Mouse (Mus musculus): ENCODE results near the gene Slc9a8. TPM values are rescaled to one million over a fixed set of nuclear protein-coding genes. Genes with fewer than 3 reads are reported as not detected.

The Slc9a8 gene
- total and polyA plus RNA-seq, 2 experiments: 14.9 to 34.2 TPM

DNA sequence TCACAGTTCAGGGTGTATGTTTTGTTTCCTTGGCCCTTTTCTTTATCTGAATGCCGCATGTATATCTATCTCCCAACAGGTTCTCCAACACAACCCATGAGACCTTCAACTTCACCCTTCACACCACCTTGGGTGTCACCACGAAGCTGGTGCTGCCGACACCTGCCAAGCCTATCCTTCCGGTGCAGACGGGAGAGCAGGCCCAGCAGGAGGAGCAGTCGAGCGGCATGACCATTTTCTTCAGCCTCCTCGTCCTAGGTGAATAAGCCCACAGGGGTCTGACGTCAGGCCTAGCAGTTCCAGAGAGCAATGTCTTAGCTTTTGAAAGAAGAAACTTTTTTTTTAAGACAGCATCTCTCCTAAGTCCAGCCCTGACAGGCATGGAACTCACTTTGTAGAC is 2.5 kb downstream of the Slc9a8 start:
- H3K4me3 ChIP-seq (ENCODE audit: insufficient read depth, low read depth, low read length): no peak overlapping the region
- TF ChIP-seq POLR2A (IDR thresholded peaks at IDR 0.05; ENCODE audit: extremely low read depth, insufficient read depth, low read length) (no peak), CTCF (IDR thresholded peaks at IDR 0.05; ENCODE audit: low read depth, low read length) (no peak)
- no peak for DNase-seq (ENCODE audit: extremely low read depth, low read depth, low spot score)
- no peak overlapping the region for H3K27ac ChIP-seq (replicated peaks; ENCODE audit: insufficient read depth, low read depth, low read length)
- H3K9ac ChIP-seq (ENCODE audit: low read depth, low read length): no peak overlapping the region; the same call in 1 of the 2 replicates
- H3K27me3 ChIP-seq (ENCODE audit: control insufficient read depth, insufficient read depth, low read length): no peaks in the 10 kb centered on the region
- WGBS: 84% methylated on average over 9 of the region's 9 CpGs
- peaks cover 40% of the 10 kb centered on the region for H3K36me3 ChIP-seq (ENCODE audit: control insufficient read depth, insufficient read depth, low read length)
- H3K79me2 ChIP-seq (ENCODE audit: control insufficient read depth, insufficient read depth, low read length): peaks cover 5% of the 10 kb centered on the region; the same call in 1 of the 2 replicates
- H3K4me1 ChIP-seq (ENCODE audit: control insufficient read depth, insufficient read depth, low read length): peaks cover 9% of the 10 kb centered on the region

DNA sequence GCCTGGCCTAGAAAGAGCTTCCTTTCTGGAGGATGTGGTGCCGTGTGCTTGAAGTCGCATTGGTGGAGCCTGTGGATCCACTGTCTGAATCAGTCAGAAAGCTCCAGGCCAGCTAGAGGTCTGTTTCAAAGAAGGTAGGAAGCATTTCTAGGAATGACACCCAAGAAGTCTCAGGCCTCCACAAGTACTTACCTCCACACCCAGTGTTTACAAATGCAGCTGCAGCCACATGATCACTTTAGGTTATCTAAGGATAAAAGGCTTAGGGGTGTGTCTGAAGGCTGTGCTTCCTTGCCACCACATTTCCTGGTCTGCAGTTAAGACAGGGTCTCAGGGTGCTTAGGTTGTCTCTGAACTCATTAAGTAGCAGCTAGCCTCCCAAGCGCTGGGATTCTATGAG is 3.0 kb downstream of the Slc9a8 start:
- WGBS: 97% methylated on average over 3 of the region's 3 CpGs
- Histone ChIP-seq H3K4me1 (ENCODE audit: control insufficient read depth, insufficient read depth, low read length) (peaks cover 9% of the 10 kb centered on the region), H3K9ac (ENCODE audit: low read depth, low read length) (no peak overlapping the region), H3K79me2 (ENCODE audit: control insufficient read depth, insufficient read depth, low read length) (peaks cover 5% of the 10 kb centered on the region; the same call in 1 of the 2 replicates), H3K36me3 (ENCODE audit: control insufficient read depth, insufficient read depth, low read length) (peaks cover 41% of the 10 kb centered on the region), H3K27me3 (ENCODE audit: control insufficient read depth, insufficient read depth, low read length) (no peaks in the 10 kb centered on the region), H3K27ac (replicated peaks; ENCODE audit: insufficient read depth, low read depth, low read length) (no peak overlapping the region), H3K4me3 (ENCODE audit: insufficient read depth, low read depth, low read length) (no peak overlapping the region)
- no peak for TF ChIP-seq CTCF (IDR thresholded peaks at IDR 0.05; ENCODE audit: low read depth, low read length)
- TF ChIP-seq POLR2A (IDR thresholded peaks at IDR 0.05; ENCODE audit: extremely low read depth, insufficient read depth, low read length): no peak
- no peak for DNase-seq (ENCODE audit: extremely low read depth, low read depth, low spot score)

DNA sequence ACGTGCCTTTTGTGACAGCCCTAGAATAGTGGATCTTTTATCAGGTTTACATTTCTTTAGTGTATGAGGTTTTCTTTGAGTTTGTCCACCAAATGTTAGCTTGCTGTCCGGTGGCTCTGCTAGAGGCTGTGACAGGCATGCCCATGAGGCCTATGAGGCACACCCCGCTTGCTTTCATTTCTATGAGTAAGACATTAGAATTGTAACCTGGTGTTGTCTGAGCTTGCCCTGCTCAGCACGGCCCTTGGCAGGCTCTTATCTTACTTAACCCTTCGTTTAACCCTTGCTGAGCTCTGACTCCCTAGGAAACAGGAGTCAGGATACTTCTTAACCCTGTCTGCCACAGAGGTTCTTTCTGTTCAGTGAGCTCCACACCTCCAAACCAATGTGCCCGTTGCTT is 3.9 kb downstream of the Slc9a8 start:
- peaks cover 7% of the 10 kb centered on the region for H3K4me1 ChIP-seq (ENCODE audit: control insufficient read depth, insufficient read depth, low read length)
- H3K9ac ChIP-seq (ENCODE audit: low read depth, low read length): no peak overlapping the region

DNA sequence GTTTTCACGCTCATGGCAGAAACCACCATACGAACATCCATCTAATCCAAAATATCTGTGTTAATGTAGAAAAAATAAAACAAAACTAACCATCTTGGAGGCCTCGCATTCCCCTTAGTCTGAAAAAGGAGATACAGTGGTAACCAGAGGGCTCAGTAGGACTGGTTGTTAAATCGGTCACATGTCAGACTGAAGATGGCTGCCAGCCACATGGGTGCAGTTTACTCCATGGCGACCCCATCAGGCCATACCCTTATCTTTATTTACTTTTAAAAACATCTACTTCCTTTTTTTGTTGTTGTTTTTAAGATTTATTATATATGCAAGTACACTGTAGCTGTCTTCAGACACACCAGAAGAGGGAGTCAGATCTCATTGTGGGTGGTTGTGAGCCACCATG is 8.1 kb downstream of the Slc9a8 start:
- no peaks in the 10 kb centered on the region for H3K27me3 ChIP-seq (ENCODE audit: control insufficient read depth, insufficient read depth, low read length)
- DNase-seq (ENCODE audit: extremely low read depth, low read depth, low spot score): no peak
- WGBS: 89% methylated on average over 5 of the region's 5 CpGs
- no peak overlapping the region for H3K27ac ChIP-seq (replicated peaks; ENCODE audit: insufficient read depth, low read depth, low read length)
- H3K79me2 ChIP-seq (ENCODE audit: control insufficient read depth, insufficient read depth, low read length): no peaks in the 10 kb centered on the region; the same call in 1 of the 2 replicates
- peaks cover under 1% of the 10 kb centered on the region for H3K4me1 ChIP-seq (ENCODE audit: control insufficient read depth, insufficient read depth, low read length)
- H3K4me3 ChIP-seq (ENCODE audit: insufficient read depth, low read depth, low read length): no peak overlapping the region
- no peak overlapping the region for H3K9ac ChIP-seq (ENCODE audit: low read depth, low read length)
- TF ChIP-seq CTCF (IDR thresholded peaks at IDR 0.05; ENCODE audit: low read depth, low read length) (no peak), POLR2A (IDR thresholded peaks at IDR 0.05; ENCODE audit: extremely low read depth, insufficient read depth, low read length) (no peak)
- H3K36me3 ChIP-seq (ENCODE audit: control insufficient read depth, insufficient read depth, low read length): peaks cover 42% of the 10 kb centered on the region

More for the DNA sequence above, 3.9 kb downstream of the Slc9a8 start:
- Histone ChIP-seq H3K27ac (replicated peaks; ENCODE audit: insufficient read depth, low read depth, low read length) (no peak overlapping the region), H3K36me3 (ENCODE audit: control insufficient read depth, insufficient read depth, low read length) (peaks cover 42% of the 10 kb centered on the region), H3K4me3 (ENCODE audit: insufficient read depth, low read depth, low read length) (no peak overlapping the region), H3K27me3 (ENCODE audit: control insufficient read depth, insufficient read depth, low read length) (no peaks in the 10 kb centered on the region), H3K79me2 (ENCODE audit: control insufficient read depth, insufficient read depth, low read length) (peaks cover 5% of the 10 kb centered on the region; the same call in 1 of the 2 replicates)
- WGBS: 71% methylated on average over 6 of the region's 6 CpGs
- no peak for DNase-seq (ENCODE audit: extremely low read depth, low read depth, low spot score)
- TF ChIP-seq CTCF (IDR thresholded peaks at IDR 0.05; ENCODE audit: low read depth, low read length) (no peak), POLR2A (IDR thresholded peaks at IDR 0.05; ENCODE audit: extremely low read depth, insufficient read depth, low read length) (no peak)

DNA sequence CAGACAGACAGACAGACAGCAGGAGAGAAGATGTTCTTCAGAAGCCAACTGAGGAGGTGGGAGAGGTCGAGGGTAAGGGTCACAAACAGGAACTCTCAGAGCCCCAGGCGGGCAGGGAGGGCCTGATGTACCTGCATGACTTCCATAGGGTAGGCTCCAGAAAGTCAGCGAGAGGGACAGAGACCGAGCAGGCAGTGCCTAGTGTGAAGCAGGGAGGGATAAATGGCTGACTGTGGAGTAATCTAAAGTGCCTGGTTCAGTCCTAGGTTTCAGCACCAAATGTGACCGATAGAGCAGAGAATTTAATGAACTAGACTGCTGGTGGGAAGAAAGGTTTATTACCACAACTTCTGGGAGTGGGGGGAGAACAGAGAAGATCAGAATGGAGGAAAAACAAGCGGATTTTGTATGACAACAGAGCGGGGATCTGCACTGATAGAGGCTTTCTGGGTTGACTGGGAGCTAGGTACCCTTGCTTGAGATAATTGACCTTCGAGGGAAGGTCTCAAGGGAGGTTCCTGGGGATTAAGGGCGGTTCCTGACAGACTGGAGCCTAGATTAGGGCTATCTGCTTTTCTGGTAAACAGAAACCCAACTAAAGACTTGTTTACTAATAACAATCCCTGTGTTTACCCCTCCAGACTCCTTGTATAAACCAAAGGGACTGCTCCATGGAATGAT is 9.4 kb downstream of the Slc9a8 start:
- DNase-seq (ENCODE audit: extremely low read depth, low read depth, low spot score): no peak
- Histone ChIP-seq H3K27me3 (ENCODE audit: control insufficient read depth, insufficient read depth, low read length) (no peaks in the 10 kb centered on the region), H3K79me2 (ENCODE audit: control insufficient read depth, insufficient read depth, low read length) (no peaks in the 10 kb centered on the region; the same call in 1 of the 2 replicates), H3K9ac (ENCODE audit: low read depth, low read length) (no peak overlapping the region), H3K4me3 (ENCODE audit: insufficient read depth, low read depth, low read length) (no peak overlapping the region), H3K4me1 (ENCODE audit: control insufficient read depth, insufficient read depth, low read length) (peaks cover 6% of the 10 kb centered on the region), H3K36me3 (ENCODE audit: control insufficient read depth, insufficient read depth, low read length) (peaks cover 31% of the 10 kb centered on the region), H3K27ac (replicated peaks; ENCODE audit: insufficient read depth, low read depth, low read length) (no peak overlapping the region)
- WGBS: 81% methylated on average over 9 of the region's 9 CpGs
- TF ChIP-seq CTCF (IDR thresholded peaks at IDR 0.05; ENCODE audit: low read depth, low read length): no peak
- no peak for TF ChIP-seq POLR2A (IDR thresholded peaks at IDR 0.05; ENCODE audit: extremely low read depth, insufficient read depth, low read length)

DNA sequence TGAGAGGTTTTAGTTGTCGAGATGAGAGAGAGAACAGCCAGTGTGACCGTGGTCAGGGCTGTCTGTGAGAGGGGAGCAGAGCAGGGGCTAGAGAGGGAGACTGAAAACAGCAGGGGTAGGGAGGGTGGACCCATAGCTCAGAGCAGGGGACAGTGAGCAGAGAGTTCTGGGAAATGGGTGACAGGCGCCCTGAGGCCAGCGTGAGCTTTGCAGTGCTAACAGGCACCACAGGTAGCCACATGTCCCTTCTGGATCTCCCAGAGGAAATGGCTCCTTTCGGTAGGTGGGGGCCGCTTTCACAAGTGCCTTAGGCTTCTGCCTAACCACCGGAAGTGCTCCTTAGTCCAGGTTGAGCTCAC is 9.9 kb downstream of the Slc9a8 start:
- no peak for TF ChIP-seq POLR2A (IDR thresholded peaks at IDR 0.05; ENCODE audit: extremely low read depth, insufficient read depth, low read length)
- TF ChIP-seq CTCF (IDR thresholded peaks at IDR 0.05; ENCODE audit: low read depth, low read length): no peak
- H3K9ac ChIP-seq (ENCODE audit: low read depth, low read length): no peak overlapping the region
- no peak overlapping the region for H3K4me3 ChIP-seq (ENCODE audit: insufficient read depth, low read depth, low read length)
- H3K36me3 ChIP-seq (ENCODE audit: control insufficient read depth, insufficient read depth, low read length): peaks cover 27% of the 10 kb centered on the region
- 86% methylated on average over 7 of the region's 7 CpGs for WGBS
- H3K27me3 ChIP-seq (ENCODE audit: control insufficient read depth, insufficient read depth, low read length): no peaks in the 10 kb centered on the region
- no peak for DNase-seq (ENCODE audit: extremely low read depth, low read depth, low spot score)
- peaks cover 6% of the 10 kb centered on the region for H3K4me1 ChIP-seq (ENCODE audit: control insufficient read depth, insufficient read depth, low read length)
- H3K27ac ChIP-seq (replicated peaks; ENCODE audit: insufficient read depth, low read depth, low read length): peak overlapping the region; percentile 1; the same call in 1 of the 2 replicates
- H3K79me2 ChIP-seq (ENCODE audit: control insufficient read depth, insufficient read depth, low read length): no peaks in the 10 kb centered on the region; the same call in 1 of the 2 replicates

All from liver, adult 2 months (tissue).